ENCODE assay signal across 10 mouse cellular contexts in genomic region chr13:43332591-43332990, GRCm38 (mm10). TPM values are rescaled to one million over a fixed set of nuclear protein-coding genes. Genes with fewer than 3 reads are reported as not detected.
A peak's percentile ranks its signal among the peaks of the same experiment; 100 is the strongest.
DNase-seq lines count a peak whose midpoint lies in the region; ATAC-seq and TF ChIP-seq lines count a peak whose summit lies in the region.
"Had no signal": no experiment of that assay in that cellular context is flagged by ENCODE, and none has a peak within 500 bp of the region (broad histone marks: within the 10 kb centered on the region; RNA-seq: fewer than 3 reads in every experiment).

No protein-coding gene starts in this region.

- H3K27ac ChIP-seq in kidney, embryonic 16.5 days (ENCODE audit: low read length) = no peak overlapping the region
- H3K27ac ChIP-seq in CH12.LX (ENCODE audit: insufficient read depth, low read depth) = no peak overlapping the region
- H3K27ac ChIP-seq in forebrain, embryonic 15.5 days (replicated peaks) = no peak overlapping the region
- H3K27ac ChIP-seq: limb, embryonic 13.5 days had no signal

- ATAC-seq in kidney, embryonic 16.5 days (ENCODE audit: low FRiP score, low TSS enrichment) = no peak
- peak; percentile 78 for ATAC-seq in granulocyte monocyte progenitor cell, adult 5-6 weeks (replicated peaks; ENCODE audit: poor library complexity, severe bottlenecking)
- no peak for ATAC-seq in forebrain, embryonic 15.5 days (replicated peaks)

- peak; percentile 4 for DNase-seq in kidney, adult 11 months
- DNase-seq in CH12.LX (ENCODE audit: extremely low read depth) (peak; percentile 21), ZHBTc4 (ENCODE audit: low read depth, low spot score) (peak; percentile 81)
- DNase-seq in thymus, postnatal 36 days = peak; percentile 11 to 15
- no peak for DNase-seq in right cerebral cortex, postnatal 10 days (ENCODE audit: low spot score in 2 of 2)

- H3K79me2 ChIP-seq in CH12.LX (replicated peaks; ENCODE audit: control insufficient read depth, extremely low read depth, insufficient read depth, poor library complexity, severe bottlenecking) = no peaks in the 10 kb centered on the region

- no peaks in the 10 kb centered on the region for H3K36me3 ChIP-seq in kidney, embryonic 16.5 days (ENCODE audit: insufficient read depth, low read length)
- no peaks in the 10 kb centered on the region for H3K36me3 ChIP-seq in CH12.LX (replicated peaks in 1 of 2; ENCODE audit: control insufficient read depth in 1 of 2, insufficient read depth in 1 of 2, low read length in 1 of 2)
- no peaks in the 10 kb centered on the region for H3K36me3 ChIP-seq in forebrain, embryonic 15.5 days
- H3K36me3 ChIP-seq: embryonic facial prominence, embryonic 15.5 days; limb, embryonic 13.5 days had no signal

- H3K27me3 ChIP-seq in kidney, embryonic 16.5 days (ENCODE audit: insufficient read depth, low read length) = no peaks in the 10 kb centered on the region
- no peaks in the 10 kb centered on the region for H3K27me3 ChIP-seq in CH12.LX (replicated peaks)
- H3K27me3 ChIP-seq in forebrain, embryonic 15.5 days = no peaks in the 10 kb centered on the region
- H3K27me3 ChIP-seq: embryonic facial prominence, embryonic 15.5 days; limb, embryonic 13.5 days had no signal

- 31% methylated on average over 7 of the region's 7 CpGs for WGBS in kidney, embryonic 16.5 days
- 51% methylated on average over 7 of the region's 7 CpGs for WGBS in forebrain, embryonic 15.5 days

- H3K4me1 ChIP-seq in kidney, embryonic 16.5 days (ENCODE audit: insufficient read depth, low read length) = peaks cover 11% of the 10 kb centered on the region
- no peaks in the 10 kb centered on the region for H3K4me1 ChIP-seq in CH12.LX (ENCODE audit: control insufficient read depth in 1 of 2, insufficient read depth in 2 of 2)
- no peaks in the 10 kb centered on the region for H3K4me1 ChIP-seq in forebrain, embryonic 15.5 days

- peak; percentile 25 to 46; a peak in 2 of 4 replicates for TF ChIP-seq CTCF in CH12.LX (conservative IDR thresholded peaks at IDR 0.05 in 1 of 2, IDR thresholded peaks at IDR 0.05 in 1 of 2; ENCODE audit: low read depth in 2 of 2, low read length in 2 of 2)

- peak; percentile 33 for TF ChIP-seq RAD21 in CH12.LX (IDR thresholded peaks at IDR 0.05; ENCODE audit: low read depth, low read length)

- H3K9me3 ChIP-seq in kidney, embryonic 16.5 days (ENCODE audit: low read length) = no peaks in the 10 kb centered on the region
- no peaks in the 10 kb centered on the region for H3K9me3 ChIP-seq in CH12.LX (replicated peaks; ENCODE audit: low read length)
- no peaks in the 10 kb centered on the region for H3K9me3 ChIP-seq in forebrain, embryonic 15.5 days
- H3K9me3 ChIP-seq: embryonic facial prominence, embryonic 15.5 days; limb, embryonic 13.5 days had no signal

- TF ChIP-seq EP300 in CH12.LX (IDR thresholded peaks at IDR 0.05; ENCODE audit: low read length) = no peak

- H3K4me2 ChIP-seq in kidney, embryonic 16.5 days (replicated peaks; ENCODE audit: low read depth, low read length) = no peak overlapping the region
- no peak overlapping the region for H3K4me2 ChIP-seq in CH12.LX (ENCODE audit: insufficient read depth, low read depth, poor library complexity, severe bottlenecking)
- no peak overlapping the region for H3K4me2 ChIP-seq in forebrain, embryonic 15.5 days (replicated peaks)
- H3K4me2 ChIP-seq: limb, embryonic 13.5 days had no signal

- TF ChIP-seq POLR2A in CH12.LX (IDR thresholded peaks at IDR 0.05; ENCODE audit: low read depth, low read length) = no peak

- H3K4me3 ChIP-seq in kidney, embryonic 16.5 days (ENCODE audit: low read length) = no peak overlapping the region
- no peak overlapping the region for H3K4me3 ChIP-seq in CH12.LX (replicated peaks in 1 of 3; ENCODE audit: low read depth in 2 of 3, low read length in 2 of 3, poor library complexity in 1 of 3)
- no peak overlapping the region for H3K4me3 ChIP-seq in forebrain, embryonic 15.5 days
- H3K4me3 ChIP-seq: embryonic facial prominence, embryonic 15.5 days; limb, embryonic 13.5 days had no signal

- H3K9ac ChIP-seq in kidney, embryonic 16.5 days (replicated peaks; ENCODE audit: low read length) = no peak overlapping the region
- no peak overlapping the region for H3K9ac ChIP-seq in CH12.LX (ENCODE audit: insufficient read depth, low read depth)
- no peak overlapping the region for H3K9ac ChIP-seq in forebrain, embryonic 15.5 days (replicated peaks)
- H3K9ac ChIP-seq: embryonic facial prominence, embryonic 15.5 days; limb, embryonic 13.5 days had no signal

- in situ Hi-C loops in CH12.LX (cut with MboI; ENCODE audit: low pct_ligation_motif_present, low pct_unique_long_range_greater_than_20kb, low sequenced_read_pairs) = no loop called here

- dilution Hi-C loops in CH12.LX (cut with MboI; ENCODE audit: extremely low pct_ligation_motif_present, extremely low pct_unique_long_range_greater_than_20kb, low sequenced_read_pairs) = no loop called here

TF ChIP-seq in CH12.LX, 34 proteins besides CTCF, POLR2A, EP300 and RAD21:
- peak; percentile 17 for TF ChIP-seq SMC3 (IDR thresholded peaks at IDR 0.05; ENCODE audit: low read depth, low read length)
- TF ChIP-seq TCF12 (IDR thresholded peaks at IDR 0.05; ENCODE audit: low read depth, low read length) = no peak

RNA-seq across cellular contexts. Expression of gene Gfod1, which starts 28.6 kb away (rescaled TPM):
- polyA plus RNA-seq in kidney, embryonic 16.5 days (2015; fragmentation: Nextera tagmentation; extraction: Ambion mirVana) = 0.24 and 0.36 TPM in 2 replicates
- total RNA-seq in CH12.LX (2012; rRNA removed) (0.30 and 0.46 TPM in 2 replicates), CH12.LX (2014; rRNA removed) (0.12 and 0.70 TPM in 2 replicates)
- 0.36 and 0.49 TPM in 2 replicates for polyA plus RNA-seq in CH12.LX (2012; ENCODE audit: insufficient read length, low read depth)
- total RNA-seq in granulocyte monocyte progenitor cell, adult 5-6 weeks (2014; fragmentation: Nextera tagmentation) = 13.2 and 13.9 TPM in 2 replicates
- 7.5 and 7.8 TPM in 2 replicates for total RNA-seq in granulocyte monocyte progenitor cell, adult 5-6 weeks (2017)
- polyA plus RNA-seq in forebrain, embryonic 15.5 days (2015; fragmentation: Nextera tagmentation; extraction: Ambion mirVana) = 1.8 and 2.3 TPM in 2 replicates

RNA-seq across cellular contexts. Expression of gene Sirt5, which starts 32.7 kb away (rescaled TPM):
- polyA plus RNA-seq in kidney, embryonic 16.5 days (2015; fragmentation: Nextera tagmentation; extraction: Ambion mirVana) = 19.6 TPM in 2 replicates
- total RNA-seq in CH12.LX (2012; rRNA removed) = 6.3 and 8.2 TPM in 2 replicates
- total RNA-seq in CH12.LX (2014; rRNA removed) = 11.3 and 12.8 TPM in 2 replicates
- polyA plus RNA-seq in CH12.LX (2012; ENCODE audit: insufficient read length, low read depth) = 9.3 and 11.3 TPM in 2 replicates
- 5.2 and 15.7 TPM in 2 replicates for total RNA-seq in granulocyte monocyte progenitor cell, adult 5-6 weeks (2014; fragmentation: Nextera tagmentation)
- total RNA-seq in granulocyte monocyte progenitor cell, adult 5-6 weeks (2017) = 5.2 and 6.0 TPM in 2 replicates
- polyA plus RNA-seq in forebrain, embryonic 15.5 days (2015; fragmentation: Nextera tagmentation; extraction: Ambion mirVana) = 42.8 and 44.4 TPM in 2 replicates

Comparison
In these comparisons a context has a peak if more than half of its experiments do, and no peak if none do; other contexts are left out.
1. DNase-seq: peak in kidney, adult 11 months (single experiment), CH12.LX (single experiment), ZHBTc4 (single experiment) and thymus, postnatal 36 days (2 of 2); none in right cerebral cortex, postnatal 10 days (0 of 2).